Mouse (Mus musculus): ENCODE data around the gene Peli2. TPM values are rescaled to one million over a fixed set of nuclear protein-coding genes. Genes with fewer than 3 reads are reported as not detected.

Gene Peli2
- polyA plus RNA-seq, 3 experiments from 2014 or later = 0.32 to 0.65 (median 0.47) TPM

GRCm38 (mm10) chr14:48225810-48226446 lies 105.3 kb downstream of the Peli2 start:
- ATAC-seq = no peak

GRCm38 (mm10) chr14:48226759-48227158 lies 106.1 kb downstream of the Peli2 start:
- ATAC-seq = no peak

- no peak for ATAC-seq
Observed at GRCm38 (mm10) chr14:48234785-48235519, 114.3 kb downstream of the Peli2 start.

GRCm38 (mm10) chr14:48241335-48241734 lies 120.7 kb downstream of the Peli2 start:
- no peak for ATAC-seq

GRCm38 (mm10) chr14:48246236-48246635 lies 125.6 kb downstream of the Peli2 start:
- ATAC-seq = no peak

GRCm38 (mm10) chr14:48246963-48247362 lies 126.3 kb downstream of the Peli2 start:
- no peak for ATAC-seq

GRCm38 (mm10) chr14:48249459-48249858 lies 128.8 kb downstream of the Peli2 start:
- no peak for ATAC-seq

- no peak for ATAC-seq
Observed at GRCm38 (mm10) chr14:48249909-48250308, 129.3 kb downstream of the Peli2 start.

GRCm38 (mm10) chr14:48251381-48251979 lies 130.9 kb downstream of the Peli2 start:
- ATAC-seq = no peak

GRCm38 (mm10) chr14:48253183-48253582 lies 132.6 kb downstream of the Peli2 start:
- ATAC-seq = no peak

- ATAC-seq = no peak
Observed at GRCm38 (mm10) chr14:48254696-48255095, 134.1 kb downstream of the Peli2 start.

- no peak for ATAC-seq
Observed at GRCm38 (mm10) chr14:48255290-48255689, 134.7 kb downstream of the Peli2 start.

GRCm38 (mm10) chr14:48257759-48258158 lies 137.1 kb downstream of the Peli2 start:
- no peak for ATAC-seq

GRCm38 (mm10) chr14:48258696-48259366 lies 138.2 kb downstream of the Peli2 start:
- no peak for ATAC-seq

GRCm38 (mm10) chr14:48263146-48263545 lies 142.5 kb downstream of the Peli2 start:
- ATAC-seq = no peak

GRCm38 (mm10) chr14:48266710-48267109 lies 146.1 kb downstream of the Peli2 start:
- ATAC-seq = no peak

- no peak for ATAC-seq
Observed at GRCm38 (mm10) chr14:48278291-48278690, 157.7 kb downstream of the Peli2 start.

GRCm38 (mm10) chr14:48286949-48287348 lies 166.3 kb downstream of the Peli2 start:
- no peak for ATAC-seq

- ATAC-seq = no peak
Observed at GRCm38 (mm10) chr14:48287581-48287980, 167.0 kb downstream of the Peli2 start.

GRCm38 (mm10) chr14:48288600-48288999 lies 168.0 kb downstream of the Peli2 start:
- ATAC-seq = no peak

GRCm38 (mm10) chr14:48289602-48290599 lies 169.3 kb downstream of the Peli2 start:
- no peak for ATAC-seq

GRCm38 (mm10) chr14:48293498-48293897 lies 172.9 kb downstream of the Peli2 start:
- ATAC-seq = no peak

Measured in inflammation-experienced regulatory T-cells, adult 6 months (primary cell).